Mouse (Mus musculus): ENCODE results near the gene Slc2a13. TPM values are rescaled to one million over a fixed set of nuclear protein-coding genes. Genes with fewer than 3 reads are reported as not detected.

The Slc2a13 gene
- polyA plus RNA-seq, 1 experiment from 2014 or later = 2.0 TPM

- Histone ChIP-seq H3K4me1 (replicated peaks; ENCODE audit: control insufficient read depth, insufficient read depth, low read length) (no peaks in the 10 kb centered on the region), H3K9ac (ENCODE audit: low read length) (no peak overlapping the region), H3K9me3 (ENCODE audit: control insufficient read depth, low read length) (no peaks in the 10 kb centered on the region), H3K4me3 (ENCODE audit: low read depth, low read length) (no peak overlapping the region), H3K4me2 (ENCODE audit: low read depth, low read length, severe bottlenecking) (no peak overlapping the region), H3K27me3 (ENCODE audit: control insufficient read depth, insufficient read depth, low read length) (no peaks in the 10 kb centered on the region), H3K27ac (ENCODE audit: low read depth, low read length) (no peak overlapping the region), H3K36me3 (ENCODE audit: control insufficient read depth, insufficient read depth, low read length) (no peaks in the 10 kb centered on the region)
- ATAC-seq (replicated peaks; ENCODE audit: low FRiP score) = no peak
- WGBS = 90% methylated on average over 7 of the region's 7 CpGs
- DNase-seq (ENCODE audit: low spot score) = no peak
Measured at GRCm38 (mm10) chr15:91351006-91351405, 222.1 kb downstream of the Slc2a13 start.

- WGBS = 88% methylated on average over 1 of the region's 1 CpGs
- no peaks in the 10 kb centered on the region for H3K4me1 ChIP-seq (replicated peaks; ENCODE audit: control insufficient read depth, insufficient read depth, low read length)
- no peaks in the 10 kb centered on the region for H3K27me3 ChIP-seq (ENCODE audit: control insufficient read depth, insufficient read depth, low read length)
- H3K4me3 ChIP-seq (ENCODE audit: low read depth, low read length) = no peak overlapping the region
- no peak for ATAC-seq (replicated peaks; ENCODE audit: low FRiP score)
- no peaks in the 10 kb centered on the region for H3K9me3 ChIP-seq (ENCODE audit: control insufficient read depth, low read length)
- no peak overlapping the region for H3K4me2 ChIP-seq (ENCODE audit: low read depth, low read length, severe bottlenecking)
- no peaks in the 10 kb centered on the region for H3K36me3 ChIP-seq (ENCODE audit: control insufficient read depth, insufficient read depth, low read length)
- DNase-seq (ENCODE audit: low spot score) = no peak
- H3K9ac ChIP-seq (ENCODE audit: low read length) = no peak overlapping the region
- H3K27ac ChIP-seq (ENCODE audit: low read depth, low read length) = no peak overlapping the region
Measured at GRCm38 (mm10) chr15:91338350-91338749, 234.7 kb downstream of the Slc2a13 start.

- Histone ChIP-seq H3K36me3 (ENCODE audit: control insufficient read depth, insufficient read depth, low read length) (no peaks in the 10 kb centered on the region), H3K27ac (ENCODE audit: low read depth, low read length) (no peak overlapping the region), H3K9me3 (ENCODE audit: control insufficient read depth, low read length) (no peaks in the 10 kb centered on the region), H3K27me3 (ENCODE audit: control insufficient read depth, insufficient read depth, low read length) (no peaks in the 10 kb centered on the region), H3K4me1 (replicated peaks; ENCODE audit: control insufficient read depth, insufficient read depth, low read length) (no peaks in the 10 kb centered on the region), H3K9ac (ENCODE audit: low read length) (no peak overlapping the region), H3K4me2 (ENCODE audit: low read depth, low read length, severe bottlenecking) (no peak overlapping the region), H3K4me3 (ENCODE audit: low read depth, low read length) (no peak overlapping the region)
- DNase-seq (ENCODE audit: low spot score) (no peak), ATAC-seq (replicated peaks; ENCODE audit: low FRiP score) (no peak)
- 85% methylated on average over 6 of the region's 6 CpGs for WGBS
Measured at GRCm38 (mm10) chr15:91334416-91334900, 238.6 kb downstream of the Slc2a13 start.

- Histone ChIP-seq H3K27me3 (ENCODE audit: control insufficient read depth, insufficient read depth, low read length) (no peaks in the 10 kb centered on the region), H3K9me3 (ENCODE audit: control insufficient read depth, low read length) (no peaks in the 10 kb centered on the region), H3K27ac (ENCODE audit: low read depth, low read length) (no peak overlapping the region), H3K9ac (ENCODE audit: low read length) (no peak overlapping the region), H3K4me1 (replicated peaks; ENCODE audit: control insufficient read depth, insufficient read depth, low read length) (no peaks in the 10 kb centered on the region), H3K4me3 (ENCODE audit: low read depth, low read length) (no peak overlapping the region), H3K4me2 (ENCODE audit: low read depth, low read length, severe bottlenecking) (no peak overlapping the region), H3K36me3 (ENCODE audit: control insufficient read depth, insufficient read depth, low read length) (no peaks in the 10 kb centered on the region)
- no peak for ATAC-seq (replicated peaks; ENCODE audit: low FRiP score)
- WGBS = 76% methylated on average over 3 of the region's 3 CpGs
- DNase-seq (ENCODE audit: low spot score) = no peak
Measured at GRCm38 (mm10) chr15:91327748-91328147, 245.3 kb downstream of the Slc2a13 start.

GRCm38 (mm10) chr15:91327023-91327422 lies 246.0 kb downstream of the Slc2a13 start:
- no peaks in the 10 kb centered on the region for H3K9me3 ChIP-seq (ENCODE audit: control insufficient read depth, low read length)
- H3K4me2 ChIP-seq (ENCODE audit: low read depth, low read length, severe bottlenecking) = no peak overlapping the region
- no peak overlapping the region for H3K9ac ChIP-seq (ENCODE audit: low read length)
- DNase-seq (ENCODE audit: low spot score) (no peak), ATAC-seq (replicated peaks; ENCODE audit: low FRiP score) (no peak)
- no peaks in the 10 kb centered on the region for H3K4me1 ChIP-seq (replicated peaks; ENCODE audit: control insufficient read depth, insufficient read depth, low read length)
- no peaks in the 10 kb centered on the region for H3K27me3 ChIP-seq (ENCODE audit: control insufficient read depth, insufficient read depth, low read length)
- no peak overlapping the region for H3K4me3 ChIP-seq (ENCODE audit: low read depth, low read length)
- 70% methylated on average over 4 of the region's 4 CpGs for WGBS
- H3K36me3 ChIP-seq (ENCODE audit: control insufficient read depth, insufficient read depth, low read length) = no peaks in the 10 kb centered on the region
- H3K27ac ChIP-seq (ENCODE audit: low read depth, low read length) = no peak overlapping the region

- Histone ChIP-seq H3K9ac (ENCODE audit: low read length) (no peak overlapping the region), H3K4me2 (ENCODE audit: low read depth, low read length, severe bottlenecking) (no peak overlapping the region), H3K4me3 (ENCODE audit: low read depth, low read length) (no peak overlapping the region), H3K27ac (ENCODE audit: low read depth, low read length) (no peak overlapping the region), H3K36me3 (ENCODE audit: control insufficient read depth, insufficient read depth, low read length) (no peaks in the 10 kb centered on the region), H3K9me3 (ENCODE audit: control insufficient read depth, low read length) (no peaks in the 10 kb centered on the region), H3K4me1 (replicated peaks; ENCODE audit: control insufficient read depth, insufficient read depth, low read length) (no peaks in the 10 kb centered on the region), H3K27me3 (ENCODE audit: control insufficient read depth, insufficient read depth, low read length) (no peaks in the 10 kb centered on the region)
- DNase-seq (ENCODE audit: low spot score) (no peak), ATAC-seq (replicated peaks; ENCODE audit: low FRiP score) (0 out of 2 replicates have a peak, but pooled peaks have one; percentile 33)
- 64% methylated on average over 3 of the region's 3 CpGs for WGBS
Measured at GRCm38 (mm10) chr15:91319376-91319775, 253.7 kb downstream of the Slc2a13 start.

- 58% methylated on average over 4 of the region's 4 CpGs for whole genome bisulfite sequencing
- Histone ChIP-seq H3K4me1 (replicated peaks; ENCODE audit: control insufficient read depth, insufficient read depth, low read length) (no peaks in the 10 kb centered on the region), H3K27ac (ENCODE audit: low read depth, low read length) (no peak overlapping the region), H3K9me3 (ENCODE audit: control insufficient read depth, low read length) (no peaks in the 10 kb centered on the region), H3K4me3 (ENCODE audit: low read depth, low read length) (no peak overlapping the region), H3K9ac (ENCODE audit: low read length) (no peak overlapping the region), H3K27me3 (ENCODE audit: control insufficient read depth, insufficient read depth, low read length) (no peaks in the 10 kb centered on the region), H3K36me3 (ENCODE audit: control insufficient read depth, insufficient read depth, low read length) (no peaks in the 10 kb centered on the region), H3K4me2 (ENCODE audit: low read depth, low read length, severe bottlenecking) (no peak overlapping the region)
- ATAC-seq (replicated peaks; ENCODE audit: low FRiP score) (no peak), DNase-seq (ENCODE audit: low spot score) (peak; percentile 35)
Measured at GRCm38 (mm10) chr15:91316964-91317363, 256.1 kb downstream of the Slc2a13 start.

GRCm38 (mm10) chr15:91314402-91315318 lies 258.4 kb downstream of the Slc2a13 start:
- 83% methylated on average over 19 of the region's 19 CpGs for WGBS
- no peak overlapping the region for H3K4me3 ChIP-seq (ENCODE audit: low read depth, low read length)
- H3K36me3 ChIP-seq (ENCODE audit: control insufficient read depth, insufficient read depth, low read length) = no peaks in the 10 kb centered on the region
- no peak overlapping the region for H3K27ac ChIP-seq (ENCODE audit: low read depth, low read length)
- no peaks in the 10 kb centered on the region for H3K27me3 ChIP-seq (ENCODE audit: control insufficient read depth, insufficient read depth, low read length)
- H3K9me3 ChIP-seq (ENCODE audit: control insufficient read depth, low read length) = no peaks in the 10 kb centered on the region
- no peak overlapping the region for H3K4me2 ChIP-seq (ENCODE audit: low read depth, low read length, severe bottlenecking)
- no peaks in the 10 kb centered on the region for H3K4me1 ChIP-seq (replicated peaks; ENCODE audit: control insufficient read depth, insufficient read depth, low read length)
- ATAC-seq (replicated peaks; ENCODE audit: low FRiP score) = no peak
- no peak for DNase-seq (ENCODE audit: low spot score)
- no peak overlapping the region for H3K9ac ChIP-seq (ENCODE audit: low read length)

Data from forebrain, embryonic 11.5 days (tissue).